Mouse (Mus musculus): Measurements from ENCODE around the gene Scn5a. TPM values are rescaled to one million over a fixed set of nuclear protein-coding genes. Genes with fewer than 3 reads are reported as not detected.

Gene Scn5a
- polyA plus RNA-seq, 1 experiment from 2014 or later = 0.22 TPM

GRCm38 (mm10) chr9:119496354-119496753 is 82.5 kb downstream of the Scn5a start:
- no peak for DNase-seq (ENCODE audit: low spot score)
- Histone ChIP-seq H3K27me3 (replicated peaks; ENCODE audit: control insufficient read depth, insufficient read depth, low read length) (no peaks in the 10 kb centered on the region), H3K4me1 (replicated peaks; ENCODE audit: control insufficient read depth, insufficient read depth, low read length) (no peaks in the 10 kb centered on the region), H3K9ac (ENCODE audit: low read depth, low read length) (no peak overlapping the region), H3K4me2 (no peak overlapping the region), H3K9me3 (ENCODE audit: control insufficient read depth, low read length) (no peaks in the 10 kb centered on the region), H3K27ac (ENCODE audit: low read depth, low read length) (no peak overlapping the region), H3K36me3 (ENCODE audit: control insufficient read depth, insufficient read depth, low read length) (no peaks in the 10 kb centered on the region), H3K4me3 (ENCODE audit: low read depth, low read length) (no peak overlapping the region)
- 82% methylated on average over 9 of the region's 9 CpGs for WGBS
- ATAC-seq (replicated peaks; ENCODE audit: low FRiP score) = no peak

DNA sequence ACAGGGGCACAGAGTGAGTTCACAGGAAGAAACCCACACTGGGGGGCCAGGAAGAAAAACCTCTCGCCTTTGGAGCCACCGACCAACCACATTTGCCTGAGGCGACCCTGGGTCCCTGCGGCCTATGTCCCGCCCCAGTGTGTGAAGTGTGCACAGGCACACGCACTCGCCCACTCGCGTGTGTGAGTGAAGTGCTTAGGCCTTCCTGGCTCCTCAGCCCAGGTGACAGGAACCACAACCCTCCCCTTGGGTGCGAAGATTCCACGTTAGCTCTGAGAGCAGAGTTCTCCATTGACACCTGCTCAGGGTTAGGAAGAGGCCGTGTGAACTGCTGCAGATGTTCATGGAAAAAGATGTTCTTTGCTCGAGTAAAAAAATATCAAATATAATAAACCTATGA is 93.9 kb downstream of the Scn5a start:
- Histone ChIP-seq H3K36me3 (ENCODE audit: control insufficient read depth, insufficient read depth, low read length) (no peaks in the 10 kb centered on the region), H3K4me3 (ENCODE audit: low read depth, low read length) (no peak overlapping the region), H3K27me3 (replicated peaks; ENCODE audit: control insufficient read depth, insufficient read depth, low read length) (no peaks in the 10 kb centered on the region), H3K9me3 (ENCODE audit: control insufficient read depth, low read length) (no peaks in the 10 kb centered on the region), H3K4me2 (no peak overlapping the region), H3K4me1 (replicated peaks; ENCODE audit: control insufficient read depth, insufficient read depth, low read length) (no peaks in the 10 kb centered on the region), H3K9ac (ENCODE audit: low read depth, low read length) (no peak overlapping the region), H3K27ac (ENCODE audit: low read depth, low read length) (no peak overlapping the region)
- no peak for DNase-seq (ENCODE audit: low spot score)
- WGBS = 87% methylated on average over 13 of the region's 13 CpGs
- ATAC-seq (replicated peaks; ENCODE audit: low FRiP score) = no peak

DNA sequence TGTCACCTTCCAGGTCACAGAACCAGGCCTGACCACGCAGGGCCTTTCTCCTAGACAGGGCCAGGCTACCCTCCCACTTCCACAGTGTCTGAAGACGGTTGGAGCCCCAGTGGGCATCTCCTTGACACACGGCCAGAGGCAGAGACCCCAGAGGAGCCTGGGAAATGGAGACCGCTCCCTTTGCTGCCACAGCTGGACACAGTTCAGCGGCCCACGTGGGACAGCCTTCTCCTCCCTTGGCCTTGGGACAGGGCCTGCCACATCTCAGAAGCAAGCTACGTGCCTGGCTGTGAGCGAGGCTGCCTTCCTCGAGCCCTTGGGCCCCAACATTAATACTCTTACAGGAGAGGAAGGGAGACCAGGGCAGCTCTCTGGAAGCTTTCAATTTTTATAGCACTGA is 94.4 kb downstream of the Scn5a start:
- Histone ChIP-seq H3K9me3 (ENCODE audit: control insufficient read depth, low read length) (no peaks in the 10 kb centered on the region), H3K4me1 (replicated peaks; ENCODE audit: control insufficient read depth, insufficient read depth, low read length) (no peaks in the 10 kb centered on the region), H3K4me3 (ENCODE audit: low read depth, low read length) (no peak overlapping the region), H3K27ac (ENCODE audit: low read depth, low read length) (no peak overlapping the region), H3K9ac (ENCODE audit: low read depth, low read length) (no peak overlapping the region), H3K27me3 (replicated peaks; ENCODE audit: control insufficient read depth, insufficient read depth, low read length) (no peaks in the 10 kb centered on the region), H3K36me3 (ENCODE audit: control insufficient read depth, insufficient read depth, low read length) (no peaks in the 10 kb centered on the region), H3K4me2 (no peak overlapping the region)
- DNase-seq (ENCODE audit: low spot score) = no peak
- ATAC-seq (replicated peaks; ENCODE audit: low FRiP score) = no peak
- WGBS = 65% methylated on average over 9 of the region's 9 CpGs

DNA sequence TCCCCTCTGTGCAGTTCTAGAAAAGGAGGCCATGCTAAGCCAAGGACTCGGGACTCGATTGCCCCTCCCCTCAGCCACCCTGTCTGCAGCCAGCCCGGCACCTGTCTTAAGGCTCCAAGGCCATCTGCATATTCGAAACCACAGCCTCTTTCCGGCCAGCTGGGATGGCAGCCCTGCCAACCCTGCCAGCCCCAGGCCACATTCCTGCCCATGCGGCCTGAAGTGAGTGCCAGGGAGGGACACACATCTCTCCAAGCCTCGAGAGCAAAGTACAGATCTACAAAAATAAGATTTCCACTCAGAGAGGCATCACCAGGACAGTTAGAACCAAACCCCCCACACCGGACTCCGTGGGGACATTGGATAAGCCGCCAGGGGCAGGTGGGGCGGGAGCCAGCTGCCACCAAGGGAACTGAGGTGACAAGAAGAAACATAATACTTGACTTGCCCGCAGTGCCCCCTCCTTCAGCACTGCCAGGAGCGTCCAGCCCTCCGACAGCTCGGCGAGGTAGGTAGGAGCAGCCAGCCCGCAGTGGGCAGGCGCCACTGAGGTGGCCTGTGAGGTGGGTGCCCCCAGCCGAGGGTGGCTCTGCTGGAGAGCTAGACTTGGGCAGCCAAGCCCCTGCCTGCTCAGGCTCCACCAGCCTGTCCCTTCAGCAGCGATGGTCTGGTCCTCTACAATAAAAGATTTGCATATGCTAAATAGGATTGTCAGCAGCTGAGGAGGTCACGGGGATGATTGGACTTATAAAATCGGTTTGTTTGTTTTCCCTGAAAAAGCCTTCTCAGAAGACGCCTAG is 95.1 kb downstream of the Scn5a start:
- Histone ChIP-seq H3K27ac (ENCODE audit: low read depth, low read length) (no peak overlapping the region), H3K27me3 (replicated peaks; ENCODE audit: control insufficient read depth, insufficient read depth, low read length) (no peaks in the 10 kb centered on the region), H3K4me1 (replicated peaks; ENCODE audit: control insufficient read depth, insufficient read depth, low read length) (no peaks in the 10 kb centered on the region), H3K9ac (ENCODE audit: low read depth, low read length) (no peak overlapping the region), H3K4me2 (no peak overlapping the region), H3K9me3 (ENCODE audit: control insufficient read depth, low read length) (no peaks in the 10 kb centered on the region), H3K36me3 (ENCODE audit: control insufficient read depth, insufficient read depth, low read length) (no peaks in the 10 kb centered on the region), H3K4me3 (ENCODE audit: low read depth, low read length) (no peak overlapping the region)
- DNase-seq (ENCODE audit: low spot score) = no peak
- 55% methylated on average over 23 of the region's 23 CpGs for WGBS
- ATAC-seq (replicated peaks; ENCODE audit: low FRiP score) = no peak

GRCm38 (mm10) chr9:119481612-119482011 is 97.2 kb downstream of the Scn5a start:
- Histone ChIP-seq H3K27me3 (replicated peaks; ENCODE audit: control insufficient read depth, insufficient read depth, low read length) (no peaks in the 10 kb centered on the region), H3K4me3 (ENCODE audit: low read depth, low read length) (no peak overlapping the region), H3K9ac (ENCODE audit: low read depth, low read length) (no peak overlapping the region), H3K27ac (ENCODE audit: low read depth, low read length) (no peak overlapping the region), H3K4me2 (no peak overlapping the region), H3K4me1 (replicated peaks; ENCODE audit: control insufficient read depth, insufficient read depth, low read length) (no peaks in the 10 kb centered on the region), H3K9me3 (ENCODE audit: control insufficient read depth, low read length) (no peaks in the 10 kb centered on the region), H3K36me3 (ENCODE audit: control insufficient read depth, insufficient read depth, low read length) (no peaks in the 10 kb centered on the region)
- no peak for DNase-seq (ENCODE audit: low spot score)
- 69% methylated on average over 4 of the region's 4 CpGs for WGBS
- no peak for ATAC-seq (replicated peaks; ENCODE audit: low FRiP score)

- DNase-seq (ENCODE audit: low spot score) (no peak), ATAC-seq (replicated peaks; ENCODE audit: low FRiP score) (no peak)
- no peaks in the 10 kb centered on the region for H3K36me3 ChIP-seq (ENCODE audit: control insufficient read depth, insufficient read depth, low read length)
- no peak overlapping the region for H3K9ac ChIP-seq (ENCODE audit: low read depth, low read length)
- H3K27ac ChIP-seq (ENCODE audit: low read depth, low read length) = no peak overlapping the region
- H3K4me3 ChIP-seq (ENCODE audit: low read depth, low read length) = no peak overlapping the region
- H3K9me3 ChIP-seq (ENCODE audit: control insufficient read depth, low read length) = no peaks in the 10 kb centered on the region
- H3K4me2 ChIP-seq = no peak overlapping the region
- H3K4me1 ChIP-seq (replicated peaks; ENCODE audit: control insufficient read depth, insufficient read depth, low read length) = no peaks in the 10 kb centered on the region
- no peaks in the 10 kb centered on the region for H3K27me3 ChIP-seq (replicated peaks; ENCODE audit: control insufficient read depth, insufficient read depth, low read length)
- 64% methylated on average over 8 of the region's 8 CpGs for WGBS
These were observed 99.5 kb downstream of the Scn5a start for GRCm38 (mm10) chr9:119479297-119479696.

DNA sequence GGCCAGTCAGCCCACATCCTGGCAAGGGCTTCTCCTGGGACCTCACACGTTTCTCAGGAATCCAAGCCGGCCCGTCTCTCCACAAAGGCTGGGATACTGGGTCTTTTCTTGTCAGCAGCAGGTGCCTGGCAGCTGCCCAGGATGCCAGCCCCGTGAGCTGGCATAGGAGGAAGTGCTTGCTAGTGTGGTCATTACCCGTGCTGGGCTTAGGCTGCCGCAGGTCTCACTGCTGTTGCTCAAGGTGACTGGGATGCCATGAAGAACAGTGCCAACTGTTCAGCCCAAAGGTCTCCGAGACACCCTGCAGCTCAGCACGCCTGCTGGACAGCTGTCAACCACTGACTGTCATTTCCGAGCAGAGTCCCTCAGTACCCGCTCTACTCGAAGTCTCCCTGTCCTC is 100.5 kb downstream of the Scn5a start:
- Histone ChIP-seq H3K4me3 (ENCODE audit: low read depth, low read length) (no peak overlapping the region), H3K4me1 (replicated peaks; ENCODE audit: control insufficient read depth, insufficient read depth, low read length) (no peaks in the 10 kb centered on the region), H3K4me2 (no peak overlapping the region), H3K9me3 (ENCODE audit: control insufficient read depth, low read length) (no peaks in the 10 kb centered on the region), H3K27me3 (replicated peaks; ENCODE audit: control insufficient read depth, insufficient read depth, low read length) (no peaks in the 10 kb centered on the region), H3K36me3 (ENCODE audit: control insufficient read depth, insufficient read depth, low read length) (no peaks in the 10 kb centered on the region), H3K9ac (ENCODE audit: low read depth, low read length) (no peak overlapping the region), H3K27ac (ENCODE audit: low read depth, low read length) (no peak overlapping the region)
- DNase-seq (ENCODE audit: low spot score) (no peak), ATAC-seq (replicated peaks; ENCODE audit: low FRiP score) (no peak)
- WGBS = 78% methylated on average over 11 of the region's 11 CpGs

GRCm38 (mm10) chr9:119477754-119478153 is 101.1 kb downstream of the Scn5a start:
- no peak for ATAC-seq (replicated peaks; ENCODE audit: low FRiP score)
- no peaks in the 10 kb centered on the region for H3K4me1 ChIP-seq (replicated peaks; ENCODE audit: control insufficient read depth, insufficient read depth, low read length)
- no peaks in the 10 kb centered on the region for H3K9me3 ChIP-seq (ENCODE audit: control insufficient read depth, low read length)
- H3K27ac ChIP-seq (ENCODE audit: low read depth, low read length) = no peak overlapping the region
- H3K4me3 ChIP-seq (ENCODE audit: low read depth, low read length) = no peak overlapping the region
- no peaks in the 10 kb centered on the region for H3K36me3 ChIP-seq (ENCODE audit: control insufficient read depth, insufficient read depth, low read length)
- H3K9ac ChIP-seq (ENCODE audit: low read depth, low read length) = no peak overlapping the region
- 43% methylated on average over 6 of the region's 6 CpGs for WGBS
- H3K27me3 ChIP-seq (replicated peaks; ENCODE audit: control insufficient read depth, insufficient read depth, low read length) = no peaks in the 10 kb centered on the region
- DNase-seq (ENCODE audit: low spot score) = no peak
- no peak overlapping the region for H3K4me2 ChIP-seq
